Mouse (Mus musculus) v-Abl transformed pro-B cells (cell line): Measurements from ENCODE around the gene Crebrf.

Source experiments
- in situ Hi-C, 2 experiments: fragments of 400-800 bp; cut with MboI; formaldehyde crosslinking; loops; one replicate each; pipeline ENCODE4 v1.15.1; 2025; ENCODE audit not compliant: unreplicated experiment in 2 of 2

The Crebrf gene

DNA sequence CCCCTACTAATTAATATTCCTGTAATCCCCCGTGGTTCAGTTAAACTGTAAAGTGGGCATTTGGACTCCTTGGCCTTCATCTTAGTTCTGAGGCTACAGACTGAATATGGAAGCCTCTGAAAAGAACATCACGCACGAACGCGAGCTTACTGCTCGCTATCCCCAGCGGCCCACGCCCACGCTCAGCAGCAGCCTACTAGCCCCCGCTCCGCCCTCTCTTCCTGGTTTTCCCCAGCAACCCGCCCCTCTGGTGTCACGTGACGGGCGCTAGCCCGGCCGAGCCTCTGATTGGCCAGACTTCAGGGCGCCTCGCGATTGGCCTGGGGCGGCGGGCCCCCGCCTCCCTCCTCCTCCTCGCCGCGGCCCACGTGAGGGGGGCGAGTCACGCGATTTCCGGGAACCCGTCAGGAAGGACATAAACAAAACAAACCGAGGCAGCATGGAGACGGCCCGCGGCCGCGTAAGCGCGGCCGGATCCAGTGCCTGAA lies at the start of gene Crebrf:
Crebrf (plus strand) TSS at position 380 of the 488 bp plus-strand sequence.
- in situ Hi-C loops, result no loop called here

DNA sequence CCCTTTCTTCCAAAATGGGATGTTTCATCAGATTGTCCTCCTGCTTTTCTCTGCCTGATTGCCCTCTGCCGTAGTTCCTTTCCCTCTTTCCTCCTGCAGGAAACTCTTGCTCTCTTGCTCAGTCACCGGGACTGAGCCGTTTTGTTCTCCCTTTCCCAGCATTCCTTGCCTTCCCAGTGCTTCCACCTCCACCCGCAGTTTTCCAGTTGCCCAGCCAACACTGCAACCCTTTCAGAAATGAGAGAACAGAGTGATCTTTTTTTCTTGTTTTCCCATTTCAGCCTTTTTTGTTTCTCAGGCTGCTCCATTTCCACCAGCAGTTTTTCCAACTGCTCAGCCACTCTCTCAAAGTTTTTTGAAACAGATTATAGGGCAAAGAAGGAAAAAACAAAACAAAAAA lies 44.2 kb upstream of the Crebrf start:
- in situ Hi-C loops, result no loop called here

DNA sequence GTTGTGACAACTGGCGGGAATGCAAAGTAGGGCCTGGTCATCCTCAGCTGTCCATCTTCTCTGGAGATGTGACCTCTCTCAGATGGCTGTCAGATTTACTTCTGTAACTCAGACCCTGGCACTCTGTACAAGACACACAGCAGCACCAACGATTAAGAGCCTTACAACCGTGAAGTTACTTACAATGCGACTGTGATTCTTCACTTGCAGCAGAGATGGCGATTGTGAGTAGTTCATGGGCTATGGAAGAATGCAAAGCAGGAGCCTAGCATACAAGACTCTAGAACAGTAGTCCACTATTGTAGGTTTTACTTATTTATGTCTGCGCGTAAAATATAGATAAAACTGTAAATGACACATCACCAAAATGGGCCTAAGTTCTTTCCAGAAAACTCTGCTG lies 39.6 kb upstream of the Crebrf start:
- in situ Hi-C loops, result no loop called here

DNA sequence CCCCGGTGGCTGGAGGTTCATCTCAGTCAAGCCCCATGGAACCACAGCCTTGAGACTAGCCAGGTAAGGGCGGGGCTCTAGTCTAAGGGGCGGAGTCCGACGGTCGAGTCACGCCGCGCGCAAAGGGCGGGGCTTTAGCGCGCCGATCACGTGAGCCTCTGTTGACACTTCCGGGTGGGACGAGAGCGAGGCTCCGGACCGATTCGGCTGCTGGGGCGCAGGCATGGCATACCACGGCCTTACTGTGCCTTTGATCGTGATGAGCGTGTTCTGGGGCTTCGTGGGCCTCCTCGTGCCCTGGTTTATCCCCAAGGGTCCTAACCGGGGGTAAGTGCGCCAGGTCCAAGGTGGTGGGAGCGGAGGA lies 39.2 kb upstream of the Crebrf start:
- in situ Hi-C loops, result no loop called here

DNA sequence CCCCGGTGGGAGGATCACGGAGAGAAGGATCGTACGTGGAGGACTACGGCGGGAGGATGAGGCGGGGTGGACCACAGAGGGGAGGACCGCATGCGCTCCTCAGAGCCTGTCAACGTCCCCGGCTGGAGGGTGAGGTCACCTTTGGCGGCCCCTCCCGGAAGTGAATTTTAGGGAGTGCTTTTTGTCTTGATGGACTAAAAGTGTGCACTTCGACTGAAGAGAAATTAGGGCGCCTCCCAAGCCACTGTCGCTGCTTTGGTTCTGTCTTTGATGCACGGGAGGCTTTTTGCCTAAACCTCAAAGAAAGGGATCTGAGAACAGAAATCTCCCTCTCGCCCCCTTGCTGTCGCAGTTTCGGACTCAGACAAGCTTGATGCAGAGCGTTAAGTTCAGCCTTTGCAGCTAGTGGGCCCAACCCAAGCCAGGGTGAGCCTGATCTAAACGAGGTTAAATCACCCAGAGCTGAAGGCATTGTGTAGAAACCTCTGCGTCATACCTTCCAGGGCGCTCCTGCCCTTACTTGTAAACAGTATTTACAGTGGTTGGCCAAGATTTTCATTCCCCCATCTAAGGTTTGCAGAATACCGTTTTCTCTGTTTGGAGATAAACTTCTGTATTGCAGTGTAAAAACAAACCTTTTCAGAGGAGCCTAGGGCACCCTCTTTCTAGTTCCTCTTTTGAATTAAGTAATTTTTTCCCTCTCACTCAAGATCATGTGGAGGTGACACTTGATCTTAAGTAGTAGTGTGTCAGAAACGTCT lies 38.7 kb upstream of the Crebrf start:
- in situ Hi-C loops, result no loop called here

DNA sequence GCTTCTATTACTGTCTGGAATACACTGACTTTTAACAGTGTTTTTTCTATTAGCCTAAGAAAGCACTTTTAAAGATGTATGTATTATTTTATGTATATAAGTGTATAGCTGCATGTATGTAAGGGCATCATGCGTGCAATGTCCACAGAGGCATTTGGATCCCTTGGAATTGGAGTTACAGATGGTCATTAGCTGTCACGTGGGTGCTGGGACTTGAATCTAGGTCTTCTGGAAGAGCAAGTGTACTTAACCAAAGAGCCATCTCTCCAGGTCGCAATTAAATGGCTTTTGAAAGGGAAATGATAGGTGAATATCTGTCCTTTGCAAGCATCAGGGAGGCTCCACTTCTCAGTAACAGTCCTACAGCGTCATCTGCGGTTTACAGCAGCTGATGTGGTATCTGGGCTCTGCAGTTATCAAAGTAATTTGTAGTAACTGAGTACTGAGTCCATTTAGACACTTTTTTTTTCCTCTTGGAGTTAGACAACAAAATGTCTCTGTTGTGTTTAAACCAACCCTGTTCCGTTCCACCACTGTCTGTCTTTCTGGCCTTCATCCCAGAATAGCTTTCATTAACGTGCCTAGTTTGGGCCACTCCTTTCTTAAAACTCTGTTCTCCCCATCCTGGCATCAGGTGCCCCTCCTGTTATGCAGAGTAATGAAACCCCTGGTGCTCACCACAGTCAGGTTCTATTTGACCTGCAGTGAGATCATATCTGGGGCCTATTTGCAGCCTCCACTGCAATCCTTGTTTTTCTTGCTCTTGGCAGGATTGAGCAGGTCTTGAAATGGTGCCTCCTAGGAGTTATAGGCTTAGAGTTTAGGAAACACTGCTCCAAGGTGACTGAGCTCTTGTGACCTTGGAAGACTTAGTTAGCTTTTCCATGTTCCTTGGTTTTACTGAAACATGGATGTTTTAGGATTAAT lies 37.5 kb upstream of the Crebrf start:
- in situ Hi-C loops, result no loop called here

DNA sequence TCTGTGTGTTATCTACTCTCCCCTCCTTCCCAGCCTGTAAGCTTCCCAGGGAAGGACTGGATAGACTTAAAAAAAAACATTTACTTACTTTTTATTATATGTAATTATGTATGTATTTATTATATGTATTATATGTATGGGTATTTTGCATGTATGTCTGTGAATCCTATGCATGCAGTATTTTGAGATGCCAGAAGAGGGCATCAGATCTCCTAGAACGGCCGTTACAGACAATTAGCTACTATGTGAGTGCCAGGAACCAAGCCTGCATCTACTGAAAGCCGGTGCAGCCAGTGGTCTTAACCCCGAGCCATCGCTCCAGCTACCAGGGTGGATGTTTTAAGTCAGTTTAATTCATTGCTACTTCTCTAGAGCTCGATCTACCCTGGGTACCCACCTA lies 34.2 kb upstream of the Crebrf start:
- in situ Hi-C loops, result no loop called here

DNA sequence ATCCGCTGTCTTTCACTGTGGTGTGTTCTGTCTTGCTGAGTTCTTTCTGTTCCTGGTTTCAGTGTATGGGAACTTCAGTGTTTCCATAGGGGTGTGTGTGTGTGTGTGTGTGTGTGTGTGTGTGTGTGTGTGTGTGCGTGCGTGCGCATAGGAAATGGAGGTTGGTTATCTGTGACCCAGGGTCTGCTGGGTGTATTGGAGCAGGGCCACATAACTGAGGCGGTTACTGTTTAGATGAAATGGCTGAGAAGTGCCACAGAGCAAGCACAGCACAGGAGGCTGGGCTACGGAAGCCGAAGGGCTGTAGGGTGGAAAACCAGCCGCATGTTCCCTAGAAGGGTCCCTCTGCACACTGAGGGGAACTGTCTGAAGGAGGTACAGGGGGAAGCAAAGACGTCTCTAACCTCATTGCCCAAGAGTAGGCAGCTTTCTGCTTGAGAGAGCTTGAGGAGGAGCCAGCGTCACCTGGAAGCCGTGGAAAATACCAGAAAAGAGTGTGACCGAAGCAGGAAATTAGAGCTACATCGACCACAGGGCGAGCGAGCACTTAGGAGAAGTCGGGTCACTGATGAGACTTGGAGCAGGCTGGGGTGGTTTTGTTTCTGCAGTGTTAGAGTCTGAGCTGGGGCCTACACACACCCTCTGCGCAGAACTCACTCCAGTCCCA lies 29.0 kb upstream of the Crebrf start:
- in situ Hi-C loops, result no loop called here

DNA sequence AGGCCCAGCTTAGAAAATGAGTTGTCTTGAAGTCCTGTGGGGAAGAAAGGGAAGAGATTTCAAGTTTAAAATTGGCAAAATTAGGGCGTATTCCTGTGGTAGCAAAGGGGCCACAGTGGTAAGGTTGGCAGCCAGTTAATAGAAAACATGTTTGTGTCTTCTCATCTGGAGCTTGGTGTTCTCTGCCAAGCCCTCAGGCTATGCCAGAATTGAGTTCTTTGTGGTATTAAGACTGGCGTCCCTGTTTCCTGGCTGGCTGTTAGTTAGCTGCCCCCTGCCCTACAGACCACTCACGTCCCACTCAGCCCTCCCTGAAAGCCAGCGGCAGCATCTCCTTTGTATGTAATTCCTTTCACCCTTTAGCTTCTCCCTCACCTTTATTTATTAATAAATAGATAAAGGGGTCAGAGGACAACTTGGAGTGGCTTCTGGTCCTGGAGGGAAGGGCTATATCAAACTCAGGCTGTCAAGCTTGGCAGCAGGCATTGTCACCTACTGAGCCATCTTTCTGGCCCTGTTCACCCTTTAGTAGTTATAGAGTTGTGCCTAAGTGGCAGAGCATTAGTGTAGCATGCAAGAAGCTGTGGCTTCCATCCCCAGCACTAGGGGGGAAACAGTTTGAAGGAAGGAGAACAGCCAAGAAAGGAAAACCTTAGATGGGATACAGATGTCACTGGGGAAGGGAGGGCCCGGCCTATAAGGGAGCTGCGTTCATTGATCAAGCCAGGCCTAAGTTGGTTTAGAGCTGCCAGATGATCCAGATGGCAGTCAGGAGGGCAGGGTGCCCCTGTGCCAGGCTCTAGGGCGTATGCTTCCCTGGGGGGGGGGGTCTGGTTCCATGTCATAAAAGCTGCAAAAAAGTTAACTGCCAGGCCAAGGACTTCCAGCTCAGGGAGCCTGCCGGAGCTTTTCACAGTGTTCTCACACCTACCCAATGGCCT lies 26.4 kb upstream of the Crebrf start:
- in situ Hi-C loops, result no loop called here

DNA sequence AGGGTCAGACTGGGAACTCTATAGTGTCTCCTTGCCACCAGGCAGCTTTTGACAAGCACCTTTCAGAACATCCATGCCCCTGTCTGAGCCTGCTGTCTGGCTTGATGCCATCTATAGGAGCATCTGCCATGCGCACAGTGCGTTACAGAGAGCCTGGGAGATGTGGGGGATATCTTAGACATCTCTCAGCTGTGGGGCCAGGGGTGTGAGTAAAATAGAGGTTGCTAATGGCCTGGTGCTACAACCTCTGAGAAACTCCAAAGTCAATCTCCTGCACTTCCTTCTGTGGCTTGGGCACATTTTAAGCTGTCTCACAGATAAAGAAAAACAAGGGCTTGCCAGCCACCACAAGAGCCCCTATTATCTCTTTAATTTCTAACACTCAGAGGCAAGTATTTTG lies 25.6 kb upstream of the Crebrf start:
- in situ Hi-C loops, result no loop called here

DNA sequence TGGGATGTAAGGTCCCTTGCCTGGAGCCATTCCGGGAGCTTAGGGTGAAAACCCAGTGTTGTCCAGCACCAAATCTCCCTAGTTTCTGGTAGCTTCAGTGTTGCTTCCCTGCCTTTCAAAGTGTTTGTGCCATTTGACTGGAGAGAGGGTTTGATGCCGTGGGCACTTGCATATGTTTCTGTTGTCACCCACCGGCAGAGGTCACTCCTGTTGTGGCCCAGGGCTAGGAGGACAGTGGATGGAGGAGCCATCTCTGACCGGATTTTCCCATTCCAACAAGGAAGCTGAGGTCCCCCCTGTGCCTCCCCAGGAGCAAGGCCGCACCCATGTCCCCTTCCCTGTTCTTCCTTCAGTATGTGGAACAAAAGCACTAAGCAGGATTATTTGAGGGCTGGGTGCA lies 25.2 kb upstream of the Crebrf start:
- in situ Hi-C loops, result no loop called here

DNA sequence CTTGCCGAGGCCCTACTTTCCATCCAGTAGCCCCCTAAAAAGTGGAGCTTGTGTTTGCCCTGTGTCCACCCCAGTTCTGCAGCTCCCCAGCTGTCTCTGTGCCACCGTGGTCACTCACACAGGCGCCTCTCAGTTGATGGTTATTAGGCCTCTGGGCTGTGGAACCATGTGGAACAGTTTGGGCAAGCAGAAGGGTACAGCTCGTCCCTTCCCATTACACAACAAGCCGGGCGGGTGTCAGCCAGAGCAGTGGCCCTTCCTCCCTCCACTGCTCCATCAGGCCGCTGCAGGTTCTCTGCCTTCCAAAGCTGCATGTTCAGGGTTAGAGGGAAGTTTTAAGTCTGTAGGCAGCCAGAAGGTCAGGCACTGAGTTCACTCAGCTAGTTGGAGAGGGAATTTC lies 24.3 kb upstream of the Crebrf start:
- in situ Hi-C loops, result no loop called here

DNA sequence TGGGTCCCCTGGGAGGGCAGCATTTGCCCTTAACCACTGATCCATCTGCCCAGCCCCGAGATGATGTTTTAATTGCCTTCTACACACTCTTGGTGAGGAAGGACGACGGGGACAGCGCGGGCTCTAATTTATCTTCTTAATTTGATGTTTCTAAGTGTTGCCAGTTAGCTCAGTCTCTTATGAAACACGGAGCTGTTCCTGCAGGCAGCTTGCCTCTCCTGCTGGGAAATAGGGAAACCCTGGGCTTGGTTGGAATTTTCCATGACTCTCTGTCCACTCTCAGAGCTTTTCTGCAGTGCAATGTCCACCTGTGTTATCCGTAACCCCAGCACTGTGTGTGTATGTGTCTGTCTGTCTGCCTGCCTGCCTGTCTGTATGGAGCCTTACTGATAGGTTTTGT lies 22.0 kb upstream of the Crebrf start:
- in situ Hi-C loops, result no loop called here

DNA sequence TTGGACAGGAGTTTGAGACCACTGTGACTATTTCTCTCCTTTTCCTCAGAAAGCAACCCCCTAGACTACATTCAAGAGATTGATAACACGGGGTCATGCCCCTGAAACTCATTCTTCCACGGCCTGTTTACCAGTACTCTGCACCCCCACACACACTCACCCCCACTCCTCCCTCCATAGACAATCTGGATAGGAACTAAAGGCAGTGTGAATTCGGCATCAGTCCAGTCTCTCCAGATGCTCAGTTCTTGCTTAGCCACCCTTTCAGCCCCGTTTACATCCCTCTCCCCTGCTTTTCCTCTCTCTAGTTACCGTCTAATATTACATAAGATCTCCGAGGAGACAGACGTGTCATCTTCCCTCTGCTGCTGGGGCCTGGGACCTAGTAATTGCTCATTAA lies 21.3 kb upstream of the Crebrf start:
- in situ Hi-C loops, result no loop called here

DNA sequence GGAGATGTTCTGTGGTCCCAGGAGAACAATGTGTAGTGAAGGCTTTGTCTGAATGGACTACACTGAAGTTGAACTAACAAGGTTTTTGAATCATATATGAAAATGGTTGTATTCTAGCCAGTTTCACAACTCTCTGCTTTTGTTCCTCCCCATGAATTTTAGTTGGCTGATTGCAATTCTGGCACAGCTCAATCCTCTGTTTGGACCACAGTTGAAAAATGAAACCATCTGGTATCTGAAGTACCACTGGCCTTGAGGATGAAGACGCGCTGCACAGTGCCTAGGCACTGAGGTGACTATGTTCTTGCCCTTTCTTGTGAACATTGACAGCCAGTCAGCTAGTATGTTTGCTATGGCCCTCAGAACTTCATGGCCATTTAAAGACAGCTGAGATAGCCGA lies 20.3 kb upstream of the Crebrf start:
- in situ Hi-C loops, result no loop called here

DNA sequence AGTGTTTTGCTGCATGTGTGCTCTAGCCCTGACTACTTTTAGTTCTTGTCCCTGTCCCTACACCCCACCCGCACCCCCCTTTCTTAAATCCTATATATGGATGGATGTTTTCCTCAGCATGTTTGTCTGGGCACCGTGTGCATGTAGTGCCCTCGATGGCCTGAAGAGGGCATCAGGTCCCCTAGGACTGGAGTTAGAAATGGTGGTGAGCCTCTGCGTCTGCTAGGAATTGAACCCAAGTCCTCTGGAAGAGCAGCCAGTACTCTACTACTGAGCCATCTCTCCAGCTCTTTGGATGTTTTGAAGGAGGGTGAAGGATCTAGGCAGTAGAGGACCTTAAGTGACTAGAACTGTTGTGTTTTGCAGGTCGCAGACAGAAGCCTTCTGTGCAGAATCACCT lies 16.6 kb upstream of the Crebrf start:
- in situ Hi-C loops, result no loop called here

DNA sequence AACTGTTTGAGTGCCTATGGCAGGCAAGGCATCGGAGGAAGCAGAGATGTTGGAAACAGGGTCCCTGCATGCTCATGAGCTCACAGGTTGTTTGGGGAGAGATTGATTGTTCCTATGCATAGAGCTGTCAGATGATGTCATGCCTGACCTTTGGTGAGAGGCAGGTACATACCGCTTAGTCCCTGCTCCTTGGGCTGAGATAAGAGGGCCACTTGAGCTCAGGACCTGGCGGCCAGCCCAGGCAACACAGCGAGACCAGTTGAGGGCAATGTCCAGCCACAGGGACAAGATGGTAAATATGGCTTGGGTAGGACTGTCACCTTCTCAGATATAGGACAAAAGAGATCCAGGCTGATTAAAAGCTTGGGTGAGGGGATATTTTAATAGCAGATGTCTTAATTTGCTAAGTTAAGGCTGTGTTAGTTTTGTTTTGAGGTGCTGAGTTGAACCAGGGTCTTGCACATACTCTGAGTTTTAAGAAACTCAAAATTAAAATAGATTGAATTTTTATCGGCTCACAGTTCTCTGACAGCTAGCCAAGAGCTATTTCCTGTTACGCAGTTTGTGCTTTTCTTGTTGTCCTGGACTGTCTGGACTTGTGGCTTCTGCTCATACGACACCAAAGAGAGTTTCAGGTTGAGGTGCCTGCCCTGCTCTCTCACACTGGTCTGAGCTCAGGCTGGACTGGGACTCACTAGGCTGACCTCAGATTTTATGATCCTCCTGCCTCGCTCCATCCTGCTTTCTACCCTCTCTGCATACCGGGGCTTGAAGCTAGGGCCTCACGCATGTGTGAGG lies 15.4 kb upstream of the Crebrf start:
- in situ Hi-C loops, result no loop called here

DNA sequence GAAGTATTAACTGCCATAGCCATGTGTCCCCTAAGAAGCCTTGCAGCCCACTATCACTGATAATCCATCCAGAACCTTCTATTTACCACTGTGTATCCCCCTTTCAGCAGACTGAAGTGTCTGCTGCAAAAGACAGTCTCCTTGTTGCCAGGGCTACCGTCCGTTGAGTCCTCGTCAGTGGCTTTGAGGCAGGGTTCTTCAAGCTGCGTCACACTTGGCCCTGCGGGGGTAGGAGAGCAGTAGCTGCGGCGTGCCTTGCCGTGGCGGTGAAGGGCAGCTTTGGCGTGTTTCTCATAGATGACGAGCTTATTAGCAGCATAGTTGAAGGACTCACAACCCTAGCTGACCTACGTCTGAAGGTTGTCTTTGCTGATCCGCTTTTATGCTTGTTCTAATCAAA lies 13.9 kb upstream of the Crebrf start:
- in situ Hi-C loops, result no loop called here

DNA sequence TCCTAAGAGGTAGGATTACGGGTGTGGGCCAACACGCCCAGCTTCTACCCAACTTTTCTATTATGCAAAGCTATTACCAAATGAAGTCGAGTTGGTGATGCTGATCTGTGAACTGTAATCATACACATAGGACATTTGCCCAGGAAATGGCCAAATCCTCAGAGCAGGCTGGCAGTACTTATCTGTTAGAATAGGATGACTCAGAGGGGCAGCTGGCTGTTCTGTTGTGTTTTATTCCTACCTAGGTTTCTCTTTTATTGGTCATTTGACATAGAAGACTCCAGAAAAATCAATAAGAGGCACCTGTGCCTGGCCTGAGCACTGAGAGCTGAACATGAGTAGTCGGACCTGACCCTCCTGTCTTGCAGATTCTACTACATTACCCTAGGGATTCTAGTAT lies 12.8 kb upstream of the Crebrf start:
- in situ Hi-C loops, result no loop called here
